Mouse (Mus musculus) limb, embryonic 15.5 days (tissue): Measurements from ENCODE around the gene Zrsr1. TPM values are rescaled to one million over a fixed set of nuclear protein-coding genes. Genes with fewer than 3 reads are reported as not detected.

Experiments used
- ATAC-seq: fragments of 200-750 bp; cut with Nextera tagmentation; 2 replicates; pipeline ENCODE4 v1.8.0; 2017; ENCODE audit warnings: low read depth, moderate TSS enrichment; ENCODE audit not compliant: insufficient number of reproducible peaks, low FRiP score, low TSS enrichment
- H3K27ac ChIP-seq: fragments of 300-500 bp; sonication (generic); 2 replicates; pipeline ENCODE4 v1.5.1; 2015; ENCODE audit warnings: moderate library complexity, mild to moderate bottlenecking, inconsistent platforms
- H3K27me3 ChIP-seq: fragments of 300-500 bp; sonication (generic); 2 replicates; pipeline ENCODE4 v1.6.1; 2015; ENCODE audit warnings: inconsistent platforms
- H3K36me3 ChIP-seq: fragments of 300-500 bp; sonication (generic); 2 replicates; pipeline ENCODE4 v1.6.1; 2015; ENCODE audit warnings: inconsistent platforms
- H3K4me1 ChIP-seq: fragments of 300-500 bp; sonication (generic); 2 replicates; pipeline ENCODE4 v1.6.1; 2015; ENCODE audit warnings: inconsistent platforms
- H3K4me2 ChIP-seq: fragments of 300-500 bp; sonication (generic); 2 replicates; pipeline ENCODE4 v1.6.1; 2015; ENCODE audit warnings: mild to moderate bottlenecking, inconsistent platforms
- H3K4me3 ChIP-seq: fragments of 300-500 bp; sonication (generic); 2 replicates; pipeline ENCODE4 v1.5.1; 2015; ENCODE audit warnings: mild to moderate bottlenecking, inconsistent platforms
- H3K9ac ChIP-seq: fragments of 300-500 bp; sonication (generic); 2 replicates; pipeline ENCODE4 v1.6.1; 2015; ENCODE audit warnings: inconsistent platforms
- H3K9me3 ChIP-seq: fragments of 300-500 bp; sonication (generic); 2 replicates; pipeline ENCODE4 v1.6.1; 2016; ENCODE audit warnings: inconsistent platforms
- WGBS: fragments of 180-500 bp; shearing (Covaris S2); methylation state at CpG from one replicate; pipeline ENCODE4 v1.1.7; 2015; 5-methylcytosine and 5-hydroxymethylcytosine counted together
- polyA plus RNA-seq: library from polyadenylated mRNA; unstranded; fragments of >200 nt; fragmentation: Nextera tagmentation; extraction: Ambion mirVana; gene quantifications from 2 replicates; pipeline ENCODE4 v1.2.1, GENCODE M21; 2015

The Zrsr1 gene
- polyA plus RNA-seq = 3.3 TPM in 2 replicates

GRCm38 (mm10) chr11:22971835-22972709 lies at the start of gene Zrsr1:
TSS of gene Zrsr1 (plus strand) at chr11:22972005.
- H3K27ac ChIP-seq = peak within 1 kb of the TSS; percentile 90
- H3K4me2 ChIP-seq = peak within 1 kb of the TSS; percentile 64
- no peaks in the 10 kb centered on the region for H3K27me3 ChIP-seq
- WGBS = 52% methylated on average over 56 of the region's 56 CpGs
- H3K4me1 ChIP-seq = peaks cover 8% of the 10 kb centered on the region
- peak within 1 kb of the TSS; percentile 56 for H3K4me3 ChIP-seq
- peak within 1 kb of the TSS; percentile 35 for H3K9ac ChIP-seq
- peak; percentile 44; the same call in 1 of the 2 replicates for ATAC-seq
- peaks cover 37% of the 10 kb centered on the region for H3K36me3 ChIP-seq
- H3K9me3 ChIP-seq = peaks cover 3% of the 10 kb centered on the region; the same call in 1 of the 2 replicates

- Histone ChIP-seq H3K4me2 (no peak overlapping the region), H3K27me3 (no peaks in the 10 kb centered on the region), H3K9ac (no peak overlapping the region), H3K36me3 (no peaks in the 10 kb centered on the region), H3K4me1 (no peaks in the 10 kb centered on the region), H3K9me3 (no peaks in the 10 kb centered on the region), H3K4me3 (no peak overlapping the region), H3K27ac (no peak overlapping the region)
- WGBS = 69% methylated on average over 2 of the region's 2 CpGs
- ATAC-seq = no peak
Measured at GRCm38 (mm10) chr11:22922546-22922945, 49.3 kb upstream of the Zrsr1 start.

GRCm38 (mm10) chr11:22923606-22924005 lies 48.2 kb upstream of the Zrsr1 start:
- no peaks in the 10 kb centered on the region for H3K4me1 ChIP-seq
- no peak overlapping the region for H3K4me3 ChIP-seq
- H3K36me3 ChIP-seq = no peaks in the 10 kb centered on the region
- H3K4me2 ChIP-seq = no peak overlapping the region
- no peak overlapping the region for H3K27ac ChIP-seq
- H3K9me3 ChIP-seq = no peaks in the 10 kb centered on the region
- no peaks in the 10 kb centered on the region for H3K27me3 ChIP-seq
- no peak for ATAC-seq
- 85% methylated on average over 2 of the region's 2 CpGs for WGBS
- no peak overlapping the region for H3K9ac ChIP-seq

GRCm38 (mm10) chr11:22928586-22929169 lies 43.1 kb upstream of the Zrsr1 start:
- H3K9ac ChIP-seq = no peak overlapping the region
- no peaks in the 10 kb centered on the region for H3K27me3 ChIP-seq
- WGBS = 72% methylated on average over 8 of the region's 8 CpGs
- no peak overlapping the region for H3K4me2 ChIP-seq
- no peaks in the 10 kb centered on the region for H3K4me1 ChIP-seq
- no peak overlapping the region for H3K4me3 ChIP-seq
- ATAC-seq = no peak
- no peak overlapping the region for H3K27ac ChIP-seq
- peaks cover 3% of the 10 kb centered on the region; the same call in 1 of the 2 replicates for H3K36me3 ChIP-seq
- H3K9me3 ChIP-seq = no peaks in the 10 kb centered on the region

- 75% methylated on average over 2 of the region's 2 CpGs for WGBS
- Histone ChIP-seq H3K27ac (no peak overlapping the region), H3K27me3 (no peaks in the 10 kb centered on the region), H3K9me3 (no peaks in the 10 kb centered on the region), H3K4me2 (no peak overlapping the region), H3K4me1 (no peaks in the 10 kb centered on the region), H3K9ac (no peak overlapping the region), H3K4me3 (no peak overlapping the region), H3K36me3 (peaks cover 3% of the 10 kb centered on the region; the same call in 1 of the 2 replicates)
- no peak for ATAC-seq
Measured at GRCm38 (mm10) chr11:22930129-22930528, 41.7 kb upstream of the Zrsr1 start.

- no peak for ATAC-seq
- no peaks in the 10 kb centered on the region for H3K27me3 ChIP-seq
- H3K27ac ChIP-seq = no peak overlapping the region
- WGBS = 96% methylated on average over 2 of the region's 2 CpGs
- no peaks in the 10 kb centered on the region for H3K9me3 ChIP-seq
- no peak overlapping the region for H3K9ac ChIP-seq
- no peak overlapping the region for H3K4me3 ChIP-seq
- peaks cover 3% of the 10 kb centered on the region; the same call in 1 of the 2 replicates for H3K36me3 ChIP-seq
- no peaks in the 10 kb centered on the region for H3K4me1 ChIP-seq
- no peak overlapping the region for H3K4me2 ChIP-seq
Measured at GRCm38 (mm10) chr11:22931320-22931905, 40.4 kb upstream of the Zrsr1 start.

- Histone ChIP-seq H3K9me3 (no peaks in the 10 kb centered on the region), H3K9ac (no peak overlapping the region), H3K4me3 (no peak overlapping the region), H3K36me3 (peaks cover 3% of the 10 kb centered on the region; the same call in 1 of the 2 replicates), H3K27ac (no peak overlapping the region), H3K27me3 (no peaks in the 10 kb centered on the region), H3K4me1 (no peaks in the 10 kb centered on the region), H3K4me2 (no peak overlapping the region)
- no peak for ATAC-seq
Measured at GRCm38 (mm10) chr11:22932167-22932566, 39.6 kb upstream of the Zrsr1 start.

- Histone ChIP-seq H3K4me1 (no peaks in the 10 kb centered on the region), H3K4me3 (no peak overlapping the region), H3K4me2 (no peak overlapping the region), H3K9ac (no peak overlapping the region), H3K9me3 (no peaks in the 10 kb centered on the region), H3K36me3 (no peaks in the 10 kb centered on the region), H3K27ac (no peak overlapping the region), H3K27me3 (no peaks in the 10 kb centered on the region)
- no peak for ATAC-seq
- WGBS = 56% methylated on average over 5 of the region's 5 CpGs
Measured at GRCm38 (mm10) chr11:22936446-22937125, 35.2 kb upstream of the Zrsr1 start.

GRCm38 (mm10) chr11:22937716-22938316 lies 34.0 kb upstream of the Zrsr1 start:
- ATAC-seq = no peak
- Histone ChIP-seq H3K4me3 (no peak overlapping the region), H3K9ac (no peak overlapping the region), H3K27ac (no peak overlapping the region), H3K9me3 (no peaks in the 10 kb centered on the region), H3K27me3 (no peaks in the 10 kb centered on the region), H3K36me3 (no peaks in the 10 kb centered on the region), H3K4me2 (no peak overlapping the region), H3K4me1 (no peaks in the 10 kb centered on the region)
- WGBS = 94% methylated on average over 4 of the region's 4 CpGs

- 94% methylated on average over 2 of the region's 2 CpGs for WGBS
- Histone ChIP-seq H3K36me3 (no peaks in the 10 kb centered on the region), H3K4me2 (no peak overlapping the region), H3K27me3 (no peaks in the 10 kb centered on the region), H3K4me1 (no peaks in the 10 kb centered on the region), H3K9ac (no peak overlapping the region), H3K4me3 (no peak overlapping the region), H3K9me3 (no peaks in the 10 kb centered on the region), H3K27ac (no peak overlapping the region)
- no peak for ATAC-seq
Measured at GRCm38 (mm10) chr11:22938983-22939382, 32.8 kb upstream of the Zrsr1 start.

- no peak overlapping the region for H3K4me2 ChIP-seq
- no peak overlapping the region for H3K4me3 ChIP-seq
- no peaks in the 10 kb centered on the region for H3K27me3 ChIP-seq
- H3K27ac ChIP-seq = no peak overlapping the region
- no peaks in the 10 kb centered on the region for H3K4me1 ChIP-seq
- H3K9me3 ChIP-seq = no peaks in the 10 kb centered on the region
- WGBS = 85% methylated on average over 1 of the region's 1 CpGs
- H3K36me3 ChIP-seq = no peaks in the 10 kb centered on the region
- ATAC-seq = no peak
- H3K9ac ChIP-seq = no peak overlapping the region
Measured at GRCm38 (mm10) chr11:22949101-22949500, 22.7 kb upstream of the Zrsr1 start.
